Mouse (Mus musculus): ENCODE results near the gene Pkp1. TPM values are rescaled to one million over a fixed set of nuclear protein-coding genes. Genes with fewer than 3 reads are reported as not detected.

Pkp1 gene
- polyA plus RNA-seq, 1 experiment = 0.04 TPM

GRCm38 (mm10) chr1:135852044-135852756 is 66.8 kb downstream of the Pkp1 start:
- H3K36me3 ChIP-seq (replicated peaks; ENCODE audit: low read length) = no peaks in the 10 kb centered on the region
- peaks cover 29% of the 10 kb centered on the region for H3K4me1 ChIP-seq
- no peak overlapping the region for H3K4me3 ChIP-seq (replicated peaks)
- no peaks in the 10 kb centered on the region for H3K9me3 ChIP-seq
- H3K27me3 ChIP-seq (replicated peaks) = peaks cover 76% of the 10 kb centered on the region
- TF ChIP-seq FLI1 (IDR thresholded peaks at IDR 0.05; ENCODE audit: low read length) (no peak), GATA1 (IDR thresholded peaks at IDR 0.05; ENCODE audit: borderline replicate concordance, low read length) (no peak)

GRCm38 (mm10) chr1:135850722-135851512 is 68.1 kb downstream of the Pkp1 start:
- Histone ChIP-seq H3K27me3 (replicated peaks) (peaks cover 68% of the 10 kb centered on the region), H3K9me3 (no peaks in the 10 kb centered on the region), H3K36me3 (replicated peaks; ENCODE audit: low read length) (no peaks in the 10 kb centered on the region), H3K4me1 (peaks cover 42% of the 10 kb centered on the region), H3K4me3 (replicated peaks) (no peak overlapping the region)
- no peak for TF ChIP-seq GATA1 (IDR thresholded peaks at IDR 0.05; ENCODE audit: borderline replicate concordance, low read length)
- TF ChIP-seq FLI1 (IDR thresholded peaks at IDR 0.05; ENCODE audit: low read length) = no peak

GRCm38 (mm10) chr1:135847611-135848351 is 71.2 kb downstream of the Pkp1 start:
- Histone ChIP-seq H3K4me1 (peaks cover 66% of the 10 kb centered on the region), H3K36me3 (replicated peaks; ENCODE audit: low read length) (no peaks in the 10 kb centered on the region), H3K4me3 (replicated peaks) (peak overlapping the region; percentile 15), H3K27me3 (replicated peaks) (peaks cover 67% of the 10 kb centered on the region), H3K9me3 (no peaks in the 10 kb centered on the region)
- TF ChIP-seq GATA1 (IDR thresholded peaks at IDR 0.05; ENCODE audit: borderline replicate concordance, low read length) = no peak
- TF ChIP-seq FLI1 (IDR thresholded peaks at IDR 0.05; ENCODE audit: low read length) = no peak

- Histone ChIP-seq H3K27me3 (replicated peaks) (peaks cover 64% of the 10 kb centered on the region), H3K9me3 (no peaks in the 10 kb centered on the region), H3K36me3 (replicated peaks; ENCODE audit: low read length) (no peaks in the 10 kb centered on the region), H3K4me1 (peaks cover 64% of the 10 kb centered on the region), H3K4me3 (replicated peaks) (peak overlapping the region; percentile 40)
- no peak for TF ChIP-seq GATA1 (IDR thresholded peaks at IDR 0.05; ENCODE audit: borderline replicate concordance, low read length)
- TF ChIP-seq FLI1 (IDR thresholded peaks at IDR 0.05; ENCODE audit: low read length) = no peak
These were observed 71.9 kb downstream of the Pkp1 start for GRCm38 (mm10) chr1:135847139-135847562.

GRCm38 (mm10) chr1:135846632-135847031 is 72.4 kb downstream of the Pkp1 start:
- Histone ChIP-seq H3K27me3 (replicated peaks) (peaks cover 60% of the 10 kb centered on the region), H3K4me1 (peaks cover 64% of the 10 kb centered on the region), H3K9me3 (no peaks in the 10 kb centered on the region), H3K4me3 (replicated peaks) (peak overlapping the region; percentile 29), H3K36me3 (replicated peaks; ENCODE audit: low read length) (no peaks in the 10 kb centered on the region)
- TF ChIP-seq FLI1 (IDR thresholded peaks at IDR 0.05; ENCODE audit: low read length) = no peak
- no peak for TF ChIP-seq GATA1 (IDR thresholded peaks at IDR 0.05; ENCODE audit: borderline replicate concordance, low read length)

- Histone ChIP-seq H3K27me3 (replicated peaks) (peaks cover 60% of the 10 kb centered on the region), H3K36me3 (replicated peaks; ENCODE audit: low read length) (no peaks in the 10 kb centered on the region), H3K4me3 (replicated peaks) (peak overlapping the region; percentile 52), H3K9me3 (no peaks in the 10 kb centered on the region), H3K4me1 (peaks cover 70% of the 10 kb centered on the region)
- no peak for TF ChIP-seq FLI1 (IDR thresholded peaks at IDR 0.05; ENCODE audit: low read length)
- no peak for TF ChIP-seq GATA1 (IDR thresholded peaks at IDR 0.05; ENCODE audit: borderline replicate concordance, low read length)
These were observed 74.5 kb downstream of the Pkp1 start for GRCm38 (mm10) chr1:135844481-135844880.

GRCm38 (mm10) chr1:135843519-135844262 is 75.3 kb downstream of the Pkp1 start:
- Histone ChIP-seq H3K4me1 (peaks cover 70% of the 10 kb centered on the region), H3K27me3 (replicated peaks) (peaks cover 56% of the 10 kb centered on the region), H3K9me3 (no peaks in the 10 kb centered on the region), H3K4me3 (replicated peaks) (no peak overlapping the region), H3K36me3 (replicated peaks; ENCODE audit: low read length) (no peaks in the 10 kb centered on the region)
- TF ChIP-seq GATA1 (IDR thresholded peaks at IDR 0.05; ENCODE audit: borderline replicate concordance, low read length) = no peak

- Histone ChIP-seq H3K4me3 (replicated peaks) (no peak overlapping the region), H3K9me3 (no peaks in the 10 kb centered on the region), H3K27me3 (replicated peaks) (peaks cover 67% of the 10 kb centered on the region), H3K36me3 (replicated peaks; ENCODE audit: low read length) (no peaks in the 10 kb centered on the region), H3K4me1 (peaks cover 50% of the 10 kb centered on the region)
- TF ChIP-seq GATA1 (IDR thresholded peaks at IDR 0.05; ENCODE audit: borderline replicate concordance, low read length) (no peak), FLI1 (IDR thresholded peaks at IDR 0.05; ENCODE audit: low read length) (no peak)
These were observed 78.2 kb downstream of the Pkp1 start for GRCm38 (mm10) chr1:135840675-135841395.
